Mouse (Mus musculus) limb, embryonic 11.5 days (tissue): Measurements from ENCODE around the gene Itsn2. TPM values are rescaled to one million over a fixed set of nuclear protein-coding genes. Genes with fewer than 3 reads are reported as not detected.

Experiments used
- ATAC-seq: fragments of 200-750 bp; cut with Nextera tagmentation; 2 replicates; pipeline ENCODE4 v1.8.0; 2017; ENCODE audit warnings: low read depth; ENCODE audit not compliant: insufficient number of reproducible peaks, low FRiP score, low TSS enrichment
- DNase-seq: peaks from one replicate; pipeline ENCODE4 v3.0.0-alpha.2; 2015; ENCODE audit warnings: low spot score
- H3K27ac ChIP-seq: fragments of 300-500 bp; sonication (generic); replicated peaks from 2 replicates; pipeline ENCODE4 v1.5.1; 2014; ENCODE audit warnings: low read depth, mild to moderate bottlenecking, low read length
- H3K27me3 ChIP-seq: fragments of 300-500 bp; sonication (generic); 2 replicates; pipeline ENCODE4 v1.6.1; 2014; ENCODE audit warnings: mild to moderate bottlenecking, low read length, mixed read lengths; ENCODE audit not compliant: control insufficient read depth, insufficient read depth
- H3K36me3 ChIP-seq: fragments of 300-500 bp; sonication (generic); 2 replicates; pipeline ENCODE4 v1.6.1; 2014; ENCODE audit warnings: mild to moderate bottlenecking, low read length, moderate library complexity, mixed read lengths; ENCODE audit not compliant: control insufficient read depth, insufficient read depth
- H3K4me1 ChIP-seq: fragments of 300-500 bp; sonication (generic); 2 replicates; pipeline ENCODE4 v1.6.1; 2014; ENCODE audit warnings: low read length, mixed read lengths; ENCODE audit not compliant: control insufficient read depth, insufficient read depth
- H3K4me2 ChIP-seq: fragments of 300-500 bp; sonication (generic); 2 replicates; pipeline ENCODE4 v1.6.1; 2014; ENCODE audit warnings: low read depth, mild to moderate bottlenecking, moderate library complexity; ENCODE audit not compliant: severe bottlenecking
- H3K4me3 ChIP-seq: fragments of 300-500 bp; sonication (generic); 2 replicates; pipeline ENCODE4 v1.5.1; 2014; ENCODE audit warnings: low read depth, low read length
- H3K9ac ChIP-seq: fragments of 300-500 bp; sonication (generic); 2 replicates; pipeline ENCODE4 v1.6.1; 2014; ENCODE audit warnings: mild to moderate bottlenecking, low read length
- H3K9me3 ChIP-seq: fragments of 300-500 bp; sonication (generic); 2 replicates; pipeline ENCODE4 v1.6.1; 2016; ENCODE audit warnings: low read length; ENCODE audit not compliant: control insufficient read depth
- WGBS: fragments of 180-500 bp; shearing (Covaris S2); extraction: QIAGEN DNeasy Blood & Tissue Kit; methylation state at CpG from one replicate; pipeline ENCODE4 v1.1.7; 2014; 5-methylcytosine and 5-hydroxymethylcytosine counted together
- polyA plus RNA-seq: library from polyadenylated mRNA; unstranded; fragments of >200 nt; fragmentation: Nextera tagmentation; extraction: Ambion mirVana; gene quantifications from 2 replicates; pipeline ENCODE4 v1.2.1, GENCODE M21; 2014

Itsn2 gene
- polyA plus RNA-seq, 1 experiment from 2014 or later: 28.4 TPM

DNA sequence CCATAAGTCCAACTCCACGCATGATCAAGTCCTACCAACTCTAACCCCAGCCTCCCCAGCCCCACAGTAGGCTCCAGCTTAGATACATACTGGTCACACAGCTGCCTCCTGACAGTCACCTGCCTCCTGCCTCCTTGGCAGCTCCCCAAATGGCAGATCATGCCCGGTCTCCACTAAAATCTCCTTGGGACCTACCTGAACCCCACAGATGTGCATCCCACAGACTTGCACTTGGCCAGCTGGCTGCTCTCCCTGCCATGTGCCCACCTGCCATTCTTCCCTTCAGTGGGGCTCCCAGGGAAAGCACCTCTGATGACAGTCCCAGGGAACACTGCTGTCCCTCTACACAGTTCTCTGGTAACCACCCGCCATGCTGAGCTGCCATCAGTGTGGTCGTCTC lies 115.9 kb downstream of the Itsn2 start:
- no peak for ATAC-seq
- H3K9me3 ChIP-seq: no peaks in the 10 kb centered on the region
- H3K4me3 ChIP-seq: no peak overlapping the region
- DNase-seq: no peak
- H3K27me3 ChIP-seq: no peaks in the 10 kb centered on the region
- no peaks in the 10 kb centered on the region for H3K4me1 ChIP-seq
- H3K27ac ChIP-seq: no peak overlapping the region
- H3K4me2 ChIP-seq: no peak overlapping the region
- peaks cover 4% of the 10 kb centered on the region for H3K36me3 ChIP-seq
- WGBS: 79% methylated on average over 4 of the region's 4 CpGs
- no peak overlapping the region for H3K9ac ChIP-seq

DNA sequence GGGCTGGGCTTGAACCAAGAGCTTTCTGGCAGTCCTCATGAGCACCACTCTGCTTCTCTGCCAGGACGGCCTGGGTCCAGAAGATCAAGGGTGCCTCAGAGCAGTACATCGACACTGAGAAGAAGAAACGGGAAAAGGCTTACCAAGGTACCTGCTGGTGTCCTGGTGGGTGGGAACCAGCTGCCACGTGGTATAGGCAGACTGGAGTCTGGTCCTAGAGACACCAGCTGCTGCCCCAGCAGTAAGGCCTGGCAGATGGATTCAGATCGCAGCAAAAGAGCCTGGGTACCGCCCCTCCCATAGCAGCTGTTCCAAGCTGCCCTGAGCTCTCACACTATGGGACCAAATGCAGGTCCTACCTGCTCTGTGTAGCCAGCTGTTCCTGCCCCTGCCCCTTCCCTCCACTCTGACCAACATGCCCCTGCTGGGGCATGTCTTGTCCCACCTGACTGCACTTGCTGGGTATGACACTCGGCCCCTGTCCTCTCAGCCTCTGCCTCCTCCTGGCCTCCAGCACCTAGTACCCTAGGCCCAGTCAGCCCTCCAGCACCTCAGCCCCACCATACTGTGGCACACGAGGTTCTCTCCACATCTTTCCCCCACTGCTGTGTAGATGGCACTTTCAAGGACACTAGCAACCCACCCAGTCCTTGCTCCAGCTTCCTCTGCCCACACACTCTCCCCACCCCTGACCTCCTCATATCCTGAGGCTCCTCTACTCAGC lies 116.6 kb downstream of the Itsn2 start:
- DNase-seq (no peak), ATAC-seq (no peak)
- H3K4me1 ChIP-seq: no peaks in the 10 kb centered on the region
- peaks cover 4% of the 10 kb centered on the region for H3K36me3 ChIP-seq
- H3K27me3 ChIP-seq: no peaks in the 10 kb centered on the region
- H3K27ac ChIP-seq: no peak overlapping the region
- 71% methylated on average over 8 of the region's 8 CpGs for WGBS
- H3K9me3 ChIP-seq: no peaks in the 10 kb centered on the region
- no peak overlapping the region for H3K9ac ChIP-seq
- no peak overlapping the region for H3K4me2 ChIP-seq
- no peak overlapping the region for H3K4me3 ChIP-seq

DNA sequence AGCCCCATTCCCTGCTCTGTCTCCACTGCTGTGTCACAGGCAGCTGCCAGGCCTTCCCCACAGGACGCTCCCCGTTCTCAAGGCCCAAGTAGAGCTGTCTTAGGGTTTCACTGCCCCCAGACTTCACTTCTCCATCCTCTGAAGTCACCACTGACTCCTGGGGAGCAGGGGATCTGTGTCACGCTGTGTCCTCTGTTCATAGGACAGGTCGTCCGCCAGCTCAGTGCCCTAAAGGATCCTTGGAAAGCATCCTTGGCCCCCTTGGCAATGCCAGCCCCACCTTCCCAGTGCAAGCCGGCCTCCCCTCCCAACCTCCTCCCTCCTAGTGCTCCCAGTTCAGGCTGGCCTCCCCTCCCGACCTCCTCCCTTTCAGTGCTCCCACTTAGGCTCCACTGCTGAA lies 117.5 kb downstream of the Itsn2 start:
- Histone ChIP-seq H3K27ac (no peak overlapping the region), H3K4me1 (no peaks in the 10 kb centered on the region), H3K9me3 (no peaks in the 10 kb centered on the region), H3K4me2 (no peak overlapping the region), H3K9ac (no peak overlapping the region), H3K36me3 (peaks cover 4% of the 10 kb centered on the region), H3K27me3 (no peaks in the 10 kb centered on the region), H3K4me3 (no peak overlapping the region)
- no peak for ATAC-seq
- DNase-seq: no peak
- WGBS: 91% methylated on average over 7 of the region's 7 CpGs

DNA sequence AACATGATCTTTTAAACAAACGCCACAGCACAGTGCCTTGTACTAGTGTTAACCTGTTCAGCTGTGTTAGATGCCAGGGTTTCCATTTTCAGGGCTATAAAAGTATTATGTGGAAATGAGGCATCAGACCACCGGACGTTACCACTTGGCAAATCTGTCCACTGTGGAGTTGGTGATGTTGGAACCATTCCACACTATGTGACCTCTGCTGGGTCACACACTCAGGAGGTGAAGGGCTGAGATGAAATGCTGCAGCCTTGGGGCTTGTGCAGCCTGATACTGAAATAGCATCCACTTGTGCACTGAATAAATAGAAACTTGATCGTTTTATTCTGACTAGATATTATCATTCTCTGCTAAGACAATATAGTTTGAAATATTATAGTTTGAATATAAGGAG lies 120.9 kb downstream of the Itsn2 start:
- 62% methylated on average over 4 of the region's 4 CpGs for WGBS

DNA sequence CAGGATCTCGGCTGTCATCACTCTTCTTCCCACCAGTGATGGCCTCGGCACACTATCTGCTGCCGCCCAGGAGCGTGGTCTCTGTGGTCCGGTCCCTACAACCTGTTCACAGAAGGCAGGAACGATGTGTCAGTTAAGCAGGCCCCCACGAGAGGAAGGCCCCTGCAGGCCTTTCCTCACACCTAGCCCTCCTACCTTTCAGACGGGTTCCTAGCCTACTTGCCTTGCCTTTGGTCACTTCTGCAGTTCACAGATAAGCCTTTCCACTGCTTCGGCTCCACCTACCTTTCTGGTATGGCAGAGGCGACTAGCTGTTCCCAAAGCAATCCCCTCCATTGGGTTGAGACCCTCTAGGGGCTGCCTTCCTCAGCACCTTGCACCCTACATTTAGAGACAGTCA lies 123.2 kb downstream of the Itsn2 start:
- 78% methylated on average over 10 of the region's 10 CpGs for WGBS
- no peak overlapping the region for H3K4me2 ChIP-seq
- ATAC-seq (no peak), DNase-seq (no peak)
- H3K27ac ChIP-seq: no peak overlapping the region
- no peaks in the 10 kb centered on the region for H3K27me3 ChIP-seq
- no peaks in the 10 kb centered on the region for H3K9me3 ChIP-seq
- H3K4me3 ChIP-seq: no peak overlapping the region
- no peak overlapping the region for H3K9ac ChIP-seq
- no peaks in the 10 kb centered on the region for H3K4me1 ChIP-seq
- H3K36me3 ChIP-seq: no peaks in the 10 kb centered on the region

More for the DNA sequence above, 120.9 kb downstream of the Itsn2 start:
- H3K9me3 ChIP-seq: no peaks in the 10 kb centered on the region
- no peak overlapping the region for H3K9ac ChIP-seq
- H3K36me3 ChIP-seq: no peaks in the 10 kb centered on the region
- no peak overlapping the region for H3K27ac ChIP-seq
- H3K27me3 ChIP-seq: no peaks in the 10 kb centered on the region
- H3K4me1 ChIP-seq: no peaks in the 10 kb centered on the region
- ATAC-seq (no peak), DNase-seq (no peak)
- H3K4me3 ChIP-seq: no peak overlapping the region
- H3K4me2 ChIP-seq: no peak overlapping the region

DNA sequence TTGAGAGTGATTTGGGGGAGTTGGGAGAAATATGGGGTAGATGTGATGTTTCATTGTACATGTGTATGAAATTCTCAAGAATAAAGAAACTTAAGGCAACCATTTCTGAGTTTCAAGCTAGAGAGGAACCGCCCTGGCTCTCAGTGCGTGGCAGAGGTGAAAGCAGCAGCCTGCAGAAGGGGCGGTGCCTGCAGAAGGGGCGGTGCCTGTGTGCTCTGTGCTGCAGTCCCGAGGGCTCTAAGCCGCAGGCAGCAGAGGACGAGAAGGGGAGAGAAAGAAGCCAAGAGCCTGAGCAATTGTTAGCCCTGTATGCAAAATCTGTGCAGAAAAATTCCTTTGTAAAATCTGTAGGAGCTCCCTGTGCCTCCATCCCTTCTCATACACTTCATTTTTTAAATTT lies 125.0 kb downstream of the Itsn2 start:
- H3K9me3 ChIP-seq: no peaks in the 10 kb centered on the region
- no peaks in the 10 kb centered on the region for H3K4me1 ChIP-seq
- ATAC-seq (no peak), DNase-seq (peak; percentile 47)
- no peak overlapping the region for H3K4me3 ChIP-seq
- no peaks in the 10 kb centered on the region for H3K36me3 ChIP-seq
- H3K27ac ChIP-seq: no peak overlapping the region
- no peak overlapping the region for H3K9ac ChIP-seq
- WGBS: 8% methylated on average over 7 of the region's 7 CpGs
- no peak overlapping the region for H3K4me2 ChIP-seq
- H3K27me3 ChIP-seq: no peaks in the 10 kb centered on the region

DNA sequence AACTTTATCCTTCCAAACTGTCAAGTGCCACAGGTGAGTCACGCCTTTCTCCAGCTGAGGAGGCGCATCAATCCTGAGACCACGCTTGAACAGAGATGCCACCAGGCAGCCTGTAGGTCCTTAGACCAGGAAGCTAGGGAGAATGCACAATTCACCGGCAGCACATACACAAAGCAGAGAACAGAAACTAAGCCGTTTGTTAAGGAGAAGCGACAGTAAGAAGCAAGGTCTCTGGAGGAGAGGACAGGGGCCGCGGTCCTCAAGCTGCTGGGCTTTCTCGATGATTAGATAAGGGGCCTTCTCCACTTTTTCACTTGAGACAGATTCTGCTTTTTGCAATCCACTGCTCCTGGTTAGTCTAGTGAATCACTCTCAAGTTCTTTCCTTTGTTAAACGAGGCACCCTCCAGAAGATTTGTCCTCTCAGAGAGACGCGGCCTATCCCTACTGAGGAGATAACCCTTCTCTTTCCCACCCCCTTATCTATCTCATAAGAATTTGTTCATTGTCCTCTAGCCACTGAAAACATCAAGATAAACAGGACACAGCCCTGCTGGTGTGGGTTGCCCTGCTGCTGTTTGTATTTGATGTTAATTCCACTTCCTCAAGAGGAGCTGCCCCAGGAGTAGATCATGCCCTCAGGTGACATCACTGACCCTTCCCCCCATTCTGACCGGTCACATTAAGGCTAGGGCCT lies 126.8 kb downstream of the Itsn2 start:
- DNase-seq (no peak), ATAC-seq (no peak)
- Histone ChIP-seq H3K36me3 (no peaks in the 10 kb centered on the region), H3K4me2 (no peak overlapping the region), H3K9me3 (no peaks in the 10 kb centered on the region), H3K27me3 (no peaks in the 10 kb centered on the region), H3K27ac (no peak overlapping the region), H3K4me3 (no peak overlapping the region), H3K4me1 (no peaks in the 10 kb centered on the region), H3K9ac (no peak overlapping the region)
- WGBS: 86% methylated on average over 13 of the region's 13 CpGs

DNA sequence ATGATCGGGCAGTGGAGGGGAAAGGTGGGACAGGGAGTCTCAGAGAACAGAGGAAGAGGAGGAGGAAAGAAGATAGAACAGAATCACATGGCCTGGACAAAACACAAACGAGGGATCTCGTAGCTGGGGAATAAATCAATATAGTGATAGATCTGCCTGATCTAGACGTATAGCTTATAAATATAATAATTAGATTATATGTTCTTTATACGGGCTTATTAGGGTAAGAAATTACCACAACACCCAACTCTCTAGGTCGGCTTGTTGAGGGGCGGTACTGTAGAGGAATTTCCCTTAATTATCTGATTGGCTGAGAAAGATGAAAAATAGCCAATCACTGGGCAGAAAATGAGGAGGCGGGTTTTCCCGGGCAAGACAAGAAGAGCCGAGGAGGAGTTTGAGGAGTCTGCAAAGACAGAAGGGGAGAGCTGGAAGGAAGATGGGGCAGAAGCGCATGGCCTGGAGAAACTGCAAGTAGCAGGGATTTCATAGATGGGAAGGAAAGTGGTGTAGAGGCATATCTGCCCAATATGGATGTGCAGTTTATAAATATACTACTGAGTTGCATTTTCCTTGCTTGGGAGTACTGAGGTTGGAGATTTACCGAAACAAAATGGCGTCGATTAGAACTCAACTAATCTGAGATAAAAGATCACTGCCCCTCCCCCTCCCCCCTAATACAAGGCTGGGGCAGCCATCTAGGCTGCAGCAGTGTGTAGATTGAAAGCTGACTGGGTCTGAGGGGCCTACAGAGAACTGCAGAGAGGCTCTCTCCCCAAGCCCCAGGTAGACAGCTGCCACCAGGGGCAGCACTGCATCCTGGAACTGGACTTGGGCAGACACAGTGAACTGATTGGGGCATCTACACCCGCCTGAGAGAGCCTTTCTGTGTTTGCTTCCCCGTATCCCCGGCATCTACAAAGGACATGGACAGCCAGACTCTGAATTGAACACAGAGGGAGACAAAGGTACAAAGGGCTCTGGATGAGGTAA lies 127.6 kb downstream of the Itsn2 start:
- ATAC-seq (no peak), DNase-seq (no peak)
- H3K27ac ChIP-seq: no peak overlapping the region
- no peak overlapping the region for H3K4me2 ChIP-seq
- H3K27me3 ChIP-seq: no peaks in the 10 kb centered on the region
- no peak overlapping the region for H3K4me3 ChIP-seq
- no peaks in the 10 kb centered on the region for H3K9me3 ChIP-seq
- H3K4me1 ChIP-seq: no peaks in the 10 kb centered on the region
- no peak overlapping the region for H3K9ac ChIP-seq
- H3K36me3 ChIP-seq: no peaks in the 10 kb centered on the region
- 76% methylated on average over 17 of the region's 17 CpGs for WGBS
